In the genomic region with DNA sequence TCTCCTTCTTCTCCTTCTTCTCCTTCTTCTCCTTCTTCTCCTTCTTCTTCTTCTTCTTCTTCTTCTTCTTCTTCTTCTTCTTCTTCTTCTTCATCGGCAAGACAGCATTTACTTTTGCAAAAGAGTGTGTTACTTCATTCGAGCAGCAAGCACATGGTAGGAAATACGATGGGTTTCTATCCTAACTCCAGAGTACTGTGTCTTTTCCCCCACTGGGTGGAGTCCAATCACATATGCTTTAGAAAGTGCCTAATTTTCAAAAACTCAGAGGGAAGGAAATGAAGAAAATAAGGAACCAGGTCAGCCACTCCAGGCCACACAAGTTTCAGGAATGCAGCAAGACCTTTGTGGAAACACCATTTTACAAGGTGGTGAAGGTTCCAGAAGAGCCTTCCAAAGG, we compare ENCODE assay signal across 28 mouse cellular contexts. TPM values are rescaled to one million over a fixed set of nuclear protein-coding genes. Genes with fewer than 3 reads are reported as not detected.
A peak's percentile ranks its signal among the peaks of the same experiment; 100 is the strongest.
DNase-seq lines count a peak whose midpoint lies in the region; ATAC-seq and TF ChIP-seq lines count a peak whose summit lies in the region.
"Had no signal": no experiment of that assay in that cellular context is flagged by ENCODE, and none has a peak within 500 bp of the region (broad histone marks: within the 10 kb centered on the region; RNA-seq: fewer than 3 reads in every experiment).

No protein-coding gene starts in this region.

- TF ChIP-seq CTCF in hindbrain, postnatal 0 days (IDR thresholded peaks at IDR 0.05; ENCODE audit: low read depth), result peak; percentile 17; the same call in 1 of the 2 replicates
- TF ChIP-seq CTCF in lung, embryonic 14.5 days (IDR thresholded peaks at IDR 0.05; ENCODE audit: low read depth), result no peak

- intact Hi-C loops in gastrocnemius, postnatal 36 days (cut with DNase I), result no loop called here

- ATAC-seq in hindbrain, postnatal 0 days, result no peak
- no peak for ATAC-seq in hindbrain, embryonic 16.5 days
- no peak for ATAC-seq in lung, embryonic 14.5 days (ENCODE audit: insufficient read depth)
- 0 out of 2 replicates have a peak, but pooled peaks have one; percentile 4 for ATAC-seq in megakaryocyte, adult 5-6 weeks (ENCODE audit: poor library complexity, severe bottlenecking)
- ATAC-seq: forebrain, embryonic 13.5 days; intestine, embryonic 15.5 days; midbrain, embryonic 15.5 days had no signal

- no peak overlapping the region for H3K4me3 ChIP-seq in hindbrain, postnatal 0 days (ENCODE audit: low read length)
- H3K4me3 ChIP-seq in hindbrain, embryonic 16.5 days (ENCODE audit: low read length), result no peak overlapping the region
- no peak overlapping the region for H3K4me3 ChIP-seq in lung, embryonic 14.5 days (ENCODE audit: low read depth, low read length)
- H3K4me3 ChIP-seq: forebrain, embryonic 13.5 days; heart, embryonic 13.5 days; intestine, embryonic 15.5 days; limb, embryonic 10.5 days; limb, embryonic 15.5 days; liver, embryonic 13.5 days; midbrain, embryonic 15.5 days; neural tube, embryonic 12.5 days had no signal

- no peaks in the 10 kb centered on the region for H3K27me3 ChIP-seq in hindbrain, postnatal 0 days (ENCODE audit: insufficient read depth, low read length)
- no peaks in the 10 kb centered on the region for H3K27me3 ChIP-seq in hindbrain, embryonic 16.5 days (replicated peaks; ENCODE audit: control insufficient read depth, insufficient read depth, low read length)
- H3K27me3 ChIP-seq in lung, embryonic 14.5 days (ENCODE audit: insufficient read depth, low read length), result no peaks in the 10 kb centered on the region
- H3K27me3 ChIP-seq: forebrain, embryonic 13.5 days; heart, embryonic 13.5 days; intestine, embryonic 15.5 days; limb, embryonic 15.5 days; liver, embryonic 13.5 days; midbrain, embryonic 15.5 days; neural tube, embryonic 12.5 days had no signal

- no peak for DNase-seq in hindbrain, postnatal 0 days (ENCODE audit: low spot score)
- DNase-seq in lung, embryonic 14.5 days, result peak; percentile 21
- DNase-seq in lung, postnatal 14 days, result no peak
- peak; percentile 65 for DNase-seq in MEL-GATA-1-ER (ENCODE audit: extremely low read depth, low read depth)
- no peak for DNase-seq in thymus, adult 18-20 months
- no peak for DNase-seq in gastrocnemius, postnatal 36 days
- DNase-seq: adrenal gland, adult 8-10 months; cerebellum, adult 9-10 months; cerebellum, postnatal 36 days; gastrocnemius, postnatal 14 days; heart, postnatal 10 days; kidney, adult 9 months; kidney, postnatal 25 days; liver, embryonic 13.5 days; lung, adult 2 months; lung, postnatal 36 days; right cerebral cortex, adult 18-20 months; spleen, adult 18-20 months had no signal

- H3K36me3 ChIP-seq in hindbrain, postnatal 0 days (ENCODE audit: insufficient read depth, low read length), result no peaks in the 10 kb centered on the region
- H3K36me3 ChIP-seq in hindbrain, embryonic 16.5 days (ENCODE audit: control insufficient read depth, insufficient read depth, low read length), result no peaks in the 10 kb centered on the region
- H3K36me3 ChIP-seq in lung, embryonic 14.5 days (ENCODE audit: insufficient read depth), result no peaks in the 10 kb centered on the region
- H3K36me3 ChIP-seq: heart, embryonic 13.5 days; intestine, embryonic 15.5 days; limb, embryonic 10.5 days; limb, embryonic 15.5 days; liver, embryonic 13.5 days; midbrain, embryonic 15.5 days; neural tube, embryonic 12.5 days had no signal

- no peaks in the 10 kb centered on the region for H3K9me3 ChIP-seq in hindbrain, postnatal 0 days (ENCODE audit: low read length)
- H3K9me3 ChIP-seq in hindbrain, embryonic 16.5 days (ENCODE audit: control insufficient read depth, low read length), result no peaks in the 10 kb centered on the region
- H3K9me3 ChIP-seq in lung, embryonic 14.5 days (ENCODE audit: low read depth, low read length), result no peaks in the 10 kb centered on the region
- H3K9me3 ChIP-seq: forebrain, embryonic 13.5 days; heart, embryonic 13.5 days; intestine, embryonic 15.5 days; limb, embryonic 10.5 days; limb, embryonic 15.5 days; liver, embryonic 13.5 days; midbrain, embryonic 15.5 days; neural tube, embryonic 12.5 days had no signal

- no peak overlapping the region for H3K4me2 ChIP-seq in hindbrain, postnatal 0 days (ENCODE audit: low read depth, low read length)
- H3K4me2 ChIP-seq in hindbrain, embryonic 16.5 days (ENCODE audit: low read length), result no peak overlapping the region
- H3K4me2 ChIP-seq in lung, embryonic 14.5 days, result no peak overlapping the region
- H3K4me2 ChIP-seq: forebrain, embryonic 13.5 days; heart, embryonic 13.5 days; hindbrain, embryonic 14.5 days; intestine, embryonic 15.5 days; limb, embryonic 15.5 days; liver, embryonic 13.5 days; midbrain, embryonic 15.5 days; neural tube, embryonic 12.5 days had no signal

- no peaks in the 10 kb centered on the region for H3K4me1 ChIP-seq in hindbrain, postnatal 0 days (ENCODE audit: insufficient read depth, low read length)
- H3K4me1 ChIP-seq in hindbrain, embryonic 16.5 days (ENCODE audit: control insufficient read depth, insufficient read depth, low read depth, low read length), result no peaks in the 10 kb centered on the region
- H3K4me1 ChIP-seq in lung, embryonic 14.5 days (ENCODE audit: insufficient read depth), result no peaks in the 10 kb centered on the region; the same call in 1 of the 2 replicates
- H3K4me1 ChIP-seq: forebrain, embryonic 13.5 days; heart, embryonic 13.5 days; intestine, embryonic 15.5 days; limb, embryonic 10.5 days; limb, embryonic 15.5 days; neural tube, embryonic 12.5 days had no signal

- no peak overlapping the region for H3K27ac ChIP-seq in hindbrain, postnatal 0 days
- no peak overlapping the region for H3K27ac ChIP-seq in hindbrain, embryonic 16.5 days (ENCODE audit: low read depth, low read length)
- H3K27ac ChIP-seq in lung, embryonic 14.5 days (ENCODE audit: low read depth), result no peak overlapping the region
- H3K27ac ChIP-seq: forebrain, embryonic 13.5 days; heart, embryonic 13.5 days; hindbrain, embryonic 14.5 days; intestine, embryonic 15.5 days; limb, embryonic 10.5 days; limb, embryonic 15.5 days; liver, embryonic 13.5 days; midbrain, embryonic 15.5 days; neural tube, embryonic 12.5 days had no signal

- no peak overlapping the region for H3K9ac ChIP-seq in hindbrain, postnatal 0 days (replicated peaks; ENCODE audit: low read length)
- H3K9ac ChIP-seq in hindbrain, embryonic 16.5 days (ENCODE audit: low read depth, low read length), result no peak overlapping the region
- no peak overlapping the region for H3K9ac ChIP-seq in lung, embryonic 14.5 days
- H3K9ac ChIP-seq: forebrain, embryonic 13.5 days; heart, embryonic 13.5 days; hindbrain, embryonic 14.5 days; intestine, embryonic 15.5 days; limb, embryonic 15.5 days; liver, embryonic 13.5 days; midbrain, embryonic 15.5 days; neural tube, embryonic 12.5 days had no signal

- WGBS in hindbrain, postnatal 0 days, result 80% methylated on average over 3 of the region's 3 CpGs
- 90% methylated on average over 3 of the region's 3 CpGs for WGBS in hindbrain, embryonic 16.5 days
- WGBS in lung, embryonic 14.5 days, result 77% methylated on average over 3 of the region's 3 CpGs

RNA-seq across cellular contexts. Expression of gene Metap1, which starts 4.4 kb away (rescaled TPM):
- total RNA-seq in hindbrain, postnatal 0 days (2014; rRNA removed), result 46.3 and 55.0 TPM in 2 replicates
- 40.6 and 43.6 TPM in 2 replicates for polyA plus RNA-seq in hindbrain, postnatal 0 days (2015; fragmentation: Nextera tagmentation; extraction: Ambion mirVana)
- 45.7 and 47.5 TPM in 2 replicates for polyA plus RNA-seq in hindbrain, embryonic 16.5 days (2015; fragmentation: Nextera tagmentation; extraction: Ambion mirVana)
- polyA plus RNA-seq in lung, embryonic 14.5 days (2014; fragmentation: Nextera tagmentation; extraction: Ambion mirVana), result 58.0 and 60.9 TPM in 2 replicates
- total RNA-seq in megakaryocyte, adult 5-6 weeks (2015), result 20.9 and 24.0 TPM in 2 replicates
- total RNA-seq in megakaryocyte, adult 5-6 weeks (2017), result 28.5 and 36.9 TPM in 2 replicates
- 10 to 100 TPM; 43.6 to 44.5 TPM for total RNA-seq in gastrocnemius, postnatal 36 days (2021)

RNA-seq across cellular contexts. Expression of gene Eif4e, which starts 32.3 kb away (rescaled TPM):
- total RNA-seq in hindbrain, postnatal 0 days (2014; rRNA removed), result 54.2 and 94.0 TPM in 2 replicates
- polyA plus RNA-seq in hindbrain, postnatal 0 days (2015; fragmentation: Nextera tagmentation; extraction: Ambion mirVana), result 259 and 290 TPM in 2 replicates
- 315 and 352 TPM in 2 replicates for polyA plus RNA-seq in hindbrain, embryonic 16.5 days (2015; fragmentation: Nextera tagmentation; extraction: Ambion mirVana)
- polyA plus RNA-seq in lung, embryonic 14.5 days (2014; fragmentation: Nextera tagmentation; extraction: Ambion mirVana), result 405 and 425 TPM in 2 replicates
- total RNA-seq in megakaryocyte, adult 5-6 weeks (2015), result 179 and 204 TPM in 2 replicates
- total RNA-seq in megakaryocyte, adult 5-6 weeks (2017), result 106 and 108 TPM in 2 replicates
- total RNA-seq in gastrocnemius, postnatal 36 days (2021), result 100 to 1,000 TPM; 121 TPM

RNA-seq across cellular contexts. Expression of gene Adh5, which starts 50.8 kb away (rescaled TPM):
- total RNA-seq in hindbrain, postnatal 0 days (2014; rRNA removed), result 78.8 and 88.6 TPM in 2 replicates
- polyA plus RNA-seq in hindbrain, postnatal 0 days (2015; fragmentation: Nextera tagmentation; extraction: Ambion mirVana), result 184 and 195 TPM in 2 replicates
- polyA plus RNA-seq in hindbrain, embryonic 16.5 days (2015; fragmentation: Nextera tagmentation; extraction: Ambion mirVana), result 190 and 191 TPM in 2 replicates
- 274 and 275 TPM in 2 replicates for polyA plus RNA-seq in lung, embryonic 14.5 days (2014; fragmentation: Nextera tagmentation; extraction: Ambion mirVana)
- total RNA-seq in megakaryocyte, adult 5-6 weeks (2015), result 67.0 and 85.0 TPM in 2 replicates
- 67.1 and 71.1 TPM in 2 replicates for total RNA-seq in megakaryocyte, adult 5-6 weeks (2017)
- total RNA-seq in gastrocnemius, postnatal 36 days (2021), result 10 to 100 TPM; 49.0 to 60.3 TPM

Comparison
In these comparisons a context has a peak if more than half of its experiments do, and no peak if none do; other contexts are left out.
1. DNase-seq: peak in lung, embryonic 14.5 days (single experiment) and MEL-GATA-1-ER (single experiment); none in hindbrain, postnatal 0 days (single experiment), lung, postnatal 14 days (single experiment), thymus, adult 18-20 months (0 of 2) and gastrocnemius, postnatal 36 days (0 of 2).